ENCODE assay signal across 8 mouse cellular contexts in the genomic region with DNA sequence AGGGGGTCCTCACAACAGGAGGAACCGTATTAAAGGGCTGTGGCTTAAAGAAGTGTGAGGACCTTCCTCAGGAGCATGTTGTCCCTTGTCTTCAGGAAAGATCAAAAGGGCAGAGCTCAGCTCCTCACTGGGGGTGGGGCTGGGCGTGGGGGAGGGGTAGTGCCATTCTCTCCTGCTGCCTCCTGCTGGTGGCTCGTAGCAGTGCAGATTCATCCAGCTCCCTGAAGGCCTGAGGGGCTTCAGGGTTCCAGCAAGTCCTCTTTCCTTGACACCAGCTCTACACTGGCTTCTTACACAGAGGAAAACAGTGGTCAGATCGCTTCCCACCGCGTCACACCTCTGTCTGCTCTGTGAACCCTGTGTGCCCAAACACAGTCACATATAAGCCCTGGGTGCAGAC. TPM values are rescaled to one million over a fixed set of nuclear protein-coding genes. Genes with fewer than 3 reads are reported as not detected.
DNase-seq lines count a peak whose midpoint lies in the region; ATAC-seq and TF ChIP-seq lines count a peak whose summit lies in the region.

No protein-coding gene starts in this region.

- H3K36me3 ChIP-seq in hindbrain, postnatal 0 days (ENCODE audit: insufficient read depth, low read length): 0 out of 2 replicates have a peak, but pooled peaks cover 4% of the 10 kb centered on the region
- H3K36me3 ChIP-seq in hindbrain, embryonic 12.5 days: no peaks in the 10 kb centered on the region
- H3K36me3 ChIP-seq in MEL (ENCODE audit: control insufficient read depth in 1 of 2, insufficient read depth in 2 of 2, low read length in 2 of 2): no peaks in the 10 kb centered on the region
- no peaks in the 10 kb centered on the region for H3K36me3 ChIP-seq in liver, embryonic 14.5 days (replicated peaks; ENCODE audit: control insufficient read depth, insufficient read depth, low read depth)

- H3K4me1 ChIP-seq in hindbrain, postnatal 0 days (ENCODE audit: insufficient read depth, low read length): no peaks in the 10 kb centered on the region
- no peaks in the 10 kb centered on the region for H3K4me1 ChIP-seq in hindbrain, embryonic 12.5 days
- no peaks in the 10 kb centered on the region for H3K4me1 ChIP-seq in MEL (ENCODE audit: control insufficient read depth in 1 of 2, insufficient read depth in 2 of 2, low read length in 2 of 2)
- peaks cover 0 to 4% of the 10 kb centered on the region in 2 experiments; a peak in 1 of 4 replicates for H3K4me1 ChIP-seq in liver, embryonic 14.5 days (replicated peaks; ENCODE audit: control insufficient read depth in 2 of 2, insufficient read depth in 2 of 2, low read length in 1 of 2)

- H3K4me2 ChIP-seq in hindbrain, postnatal 0 days (ENCODE audit: low read depth, low read length): no peak overlapping the region
- no peak overlapping the region for H3K4me2 ChIP-seq in hindbrain, embryonic 12.5 days (replicated peaks)
- H3K4me2 ChIP-seq in liver, embryonic 14.5 days (ENCODE audit: low read depth): no peak overlapping the region

- ATAC-seq in hindbrain, postnatal 0 days: no peak
- ATAC-seq in hindbrain, embryonic 12.5 days (ENCODE audit: low FRiP score): no peak
- ATAC-seq in liver, embryonic 14.5 days (ENCODE audit: insufficient read depth): peak; percentile 14; the same call in 1 of the 2 replicates
- no peak for ATAC-seq in erythroid progenitor cell, adult 5-6 weeks (replicated peaks; ENCODE audit: low FRiP score, poor library complexity, severe bottlenecking)

- H3K27me3 ChIP-seq in hindbrain, postnatal 0 days (ENCODE audit: insufficient read depth, low read length): no peaks in the 10 kb centered on the region
- no peaks in the 10 kb centered on the region for H3K27me3 ChIP-seq in hindbrain, embryonic 12.5 days
- no peaks in the 10 kb centered on the region for H3K27me3 ChIP-seq in MEL (ENCODE audit: control insufficient read depth in 1 of 2, insufficient read depth in 2 of 2, low read length in 2 of 2)
- no peaks in the 10 kb centered on the region for H3K27me3 ChIP-seq in liver, embryonic 14.5 days (ENCODE audit: control insufficient read depth, insufficient read depth, low read length)

- TF ChIP-seq EP300 in MEL (IDR thresholded peaks at IDR 0.05; ENCODE audit: low read depth in 1 of 2, low read length in 2 of 2): no peak
- no peak for TF ChIP-seq EP300 in liver, embryonic 14.5 days (IDR thresholded peaks at IDR 0.05; ENCODE audit: low read depth)

- no peak overlapping the region for H3K27ac ChIP-seq in hindbrain, postnatal 0 days
- no peak overlapping the region for H3K27ac ChIP-seq in hindbrain, embryonic 12.5 days
- no peak overlapping the region for H3K27ac ChIP-seq in MEL (ENCODE audit: control insufficient read depth, low read depth, low read length)
- no peak overlapping the region for H3K27ac ChIP-seq in liver, embryonic 14.5 days

- H3K9ac ChIP-seq in hindbrain, postnatal 0 days (replicated peaks; ENCODE audit: low read length): no peak overlapping the region
- no peak overlapping the region for H3K9ac ChIP-seq in hindbrain, embryonic 12.5 days
- H3K9ac ChIP-seq in MEL (ENCODE audit: control insufficient read depth, low read depth, low read length, poor library complexity, severe bottlenecking): no peak overlapping the region
- no peak overlapping the region for H3K9ac ChIP-seq in liver, embryonic 14.5 days (replicated peaks)

- no peaks in the 10 kb centered on the region for H3K79me2 ChIP-seq in MEL (ENCODE audit: control insufficient read depth, insufficient read depth, low read length, poor library complexity)

- peak; percentile 57 for TF ChIP-seq CTCF in hindbrain, postnatal 0 days (IDR thresholded peaks at IDR 0.05; ENCODE audit: low read depth)
- TF ChIP-seq CTCF in MEL (IDR thresholded peaks at IDR 0.05 in 2 of 3, conservative IDR thresholded peaks at IDR 0.05 in 1 of 3; ENCODE audit: control insufficient read depth in 1 of 3, insufficient read depth in 1 of 3, low read depth in 2 of 3, low read length in 3 of 3, poor library complexity in 1 of 3, severe bottlenecking in 1 of 3): peak; percentile 54 to 81 (median 60)
- peak; percentile 76 for TF ChIP-seq CTCF in liver, embryonic 14.5 days (IDR thresholded peaks at IDR 0.05; ENCODE audit: low read depth)

- no peak for DNase-seq in hindbrain, postnatal 0 days (ENCODE audit: low spot score)
- peak; percentile 46 to 53 for DNase-seq in B cell, adult 2 months
- DNase-seq in MEL (ENCODE audit: low read depth, low spot score): peak; percentile 31
- no peak for DNase-seq in liver, embryonic 14.5 days (ENCODE audit: low read depth in 3 of 3, low spot score in 3 of 3)
- DNase-seq in adipocyte (ENCODE audit: low spot score): no peak
- DNase-seq in gastrocnemius, postnatal 4 days (ENCODE audit: low spot score in 2 of 2): no peak

- TF ChIP-seq RAD21 in MEL (IDR thresholded peaks at IDR 0.05; ENCODE audit: low read depth, low read length): no peak; the same call in none of the 2 replicates

- 30% methylated on average over 6 of the region's 6 CpGs for WGBS in hindbrain, postnatal 0 days
- 40% methylated on average over 6 of the region's 6 CpGs for WGBS in hindbrain, embryonic 12.5 days
- WGBS in liver, embryonic 14.5 days (ENCODE audit: insufficient replicate concordance): 43% methylated on average over 6 of the region's 6 CpGs

- no peak overlapping the region for H3K4me3 ChIP-seq in hindbrain, postnatal 0 days (ENCODE audit: low read length)
- H3K4me3 ChIP-seq in hindbrain, embryonic 12.5 days: no peak overlapping the region
- H3K4me3 ChIP-seq in MEL (ENCODE audit: control insufficient read depth in 1 of 2, insufficient read depth in 1 of 2, low read depth in 2 of 2, low read length in 2 of 2): no peak overlapping the region
- no peak overlapping the region for H3K4me3 ChIP-seq in liver, embryonic 14.5 days (ENCODE audit: insufficient read depth in 1 of 2, low read depth in 2 of 2, low read length in 2 of 2)

- H3K9me3 ChIP-seq in hindbrain, postnatal 0 days (ENCODE audit: low read length): no peaks in the 10 kb centered on the region
- H3K9me3 ChIP-seq in hindbrain, embryonic 12.5 days (replicated peaks): no peaks in the 10 kb centered on the region
- no peaks in the 10 kb centered on the region for H3K9me3 ChIP-seq in MEL (replicated peaks; ENCODE audit: insufficient read depth, low read length)
- H3K9me3 ChIP-seq in liver, embryonic 14.5 days (ENCODE audit: control insufficient read depth, low read length): no peaks in the 10 kb centered on the region

- TF ChIP-seq POLR2A in MEL (IDR thresholded peaks at IDR 0.05; ENCODE audit: control insufficient read depth in 1 of 2, insufficient read depth in 1 of 2, low read depth in 1 of 2, low read length in 2 of 2, poor library complexity in 1 of 2): no peak

RNA-seq across cellular contexts. Expression of a gene that starts 8.9 kb away (rescaled TPM):
- 4.7 and 5.4 TPM in 2 replicates for total RNA-seq in hindbrain, postnatal 0 days (2014; rRNA removed)
- polyA plus RNA-seq in hindbrain, postnatal 0 days (2015; fragmentation: Nextera tagmentation; extraction: Ambion mirVana): 2.0 and 3.1 TPM in 2 replicates
- polyA plus RNA-seq in hindbrain, embryonic 12.5 days (2016; fragmentation: Nextera tagmentation; extraction: Ambion mirVana): 3.9 and 6.3 TPM in 2 replicates
- total RNA-seq in MEL (2012; rRNA removed): 1.8 and 2.1 TPM in 2 replicates
- polyA plus RNA-seq in MEL (2012; ENCODE audit: insufficient read depth in 1 of 2, insufficient read length in 2 of 2, low read depth in 1 of 2, low replicate concordance in 2 of 2, missing spikeins in 1 of 2): 1 to 10 TPM in 1 of 2 experiments, not detected in 1; 4.2 TPM
- 3.8 and 4.0 TPM in 2 replicates for polyA plus RNA-seq in liver, embryonic 14.5 days (2012; rRNA removed)
- polyA plus RNA-seq in liver, embryonic 14.5 days (2014; fragmentation: Nextera tagmentation; extraction: Ambion mirVana): 4.5 and 7.0 TPM in 2 replicates
- total RNA-seq in erythroid progenitor cell, adult 5-6 weeks (2015; ENCODE audit: low replicate concordance): 0.42 and 1.1 TPM in 2 replicates
- 2.0 and 5.9 TPM in 2 replicates for total RNA-seq in erythroid progenitor cell, adult 5-6 weeks (2017; ENCODE audit: low replicate concordance)
- 1 to 10 TPM; 4.2 to 6.2 TPM for total RNA-seq in gastrocnemius, postnatal 4 days (2021)

RNA-seq across cellular contexts. Expression of a gene that starts 18.6 kb away (rescaled TPM):
- total RNA-seq in hindbrain, postnatal 0 days (2014; rRNA removed): 10.4 and 10.5 TPM in 2 replicates
- 4.9 and 5.4 TPM in 2 replicates for polyA plus RNA-seq in hindbrain, postnatal 0 days (2015; fragmentation: Nextera tagmentation; extraction: Ambion mirVana)
- 23.4 and 24.8 TPM in 2 replicates for polyA plus RNA-seq in hindbrain, embryonic 12.5 days (2016; fragmentation: Nextera tagmentation; extraction: Ambion mirVana)
- total RNA-seq in MEL (2012; rRNA removed): 22.6 and 24.1 TPM in 2 replicates
- polyA plus RNA-seq in MEL (2012; ENCODE audit: insufficient read depth in 1 of 2, insufficient read length in 2 of 2, low read depth in 1 of 2, low replicate concordance in 2 of 2, missing spikeins in 1 of 2): 10 to 100 TPM in 1 of 2 experiments, not detected in 1; 38.3 TPM
- 20.6 TPM in 2 replicates for polyA plus RNA-seq in liver, embryonic 14.5 days (2012; rRNA removed)
- 21.1 and 22.9 TPM in 2 replicates for polyA plus RNA-seq in liver, embryonic 14.5 days (2014; fragmentation: Nextera tagmentation; extraction: Ambion mirVana)
- total RNA-seq in erythroid progenitor cell, adult 5-6 weeks (2015; ENCODE audit: low replicate concordance): 53.0 and 55.3 TPM in 2 replicates
- total RNA-seq in erythroid progenitor cell, adult 5-6 weeks (2017; ENCODE audit: low replicate concordance): 71.8 and 75.2 TPM in 2 replicates
- total RNA-seq in gastrocnemius, postnatal 4 days (2021): 1 to 10 TPM; 4.8 to 5.6 TPM

RNA-seq across cellular contexts. Expression of a gene that starts 19.4 kb away (rescaled TPM):
- total RNA-seq in hindbrain, postnatal 0 days (2014; rRNA removed): 0.26 and 1.0 TPM in 2 replicates
- polyA plus RNA-seq in hindbrain, postnatal 0 days (2015; fragmentation: Nextera tagmentation; extraction: Ambion mirVana): 0.06 and 0.13 TPM in 2 replicates
- 0.12 TPM in 1 of 2 replicates, not detected in the other for polyA plus RNA-seq in hindbrain, embryonic 12.5 days (2016; fragmentation: Nextera tagmentation; extraction: Ambion mirVana)
- 0.20 and 0.27 TPM in 2 replicates for total RNA-seq in MEL (2012; rRNA removed)
- polyA plus RNA-seq in MEL (2012; ENCODE audit: insufficient read depth in 1 of 2, insufficient read length in 2 of 2, low read depth in 1 of 2, low replicate concordance in 2 of 2, missing spikeins in 1 of 2): under 1 TPM in 1 of 2 experiments, not detected in 1; 0.56 TPM
- polyA plus RNA-seq in liver, embryonic 14.5 days (2012; rRNA removed): 0.08 and 0.10 TPM in 2 replicates
- 0.13 and 0.14 TPM in 2 replicates for polyA plus RNA-seq in liver, embryonic 14.5 days (2014; fragmentation: Nextera tagmentation; extraction: Ambion mirVana)
- not detected in 2 replicates for total RNA-seq in erythroid progenitor cell, adult 5-6 weeks (2015; ENCODE audit: low replicate concordance)
- not detected in 2 replicates for total RNA-seq in erythroid progenitor cell, adult 5-6 weeks (2017; ENCODE audit: low replicate concordance)
- total RNA-seq in gastrocnemius, postnatal 4 days (2021): under 1 TPM; 0.34 to 0.39 TPM

RNA-seq across cellular contexts. Expression of a gene that starts 29.5 kb away (rescaled TPM):
- total RNA-seq in hindbrain, postnatal 0 days (2014; rRNA removed): 21.0 and 32.6 TPM in 2 replicates
- polyA plus RNA-seq in hindbrain, postnatal 0 days (2015; fragmentation: Nextera tagmentation; extraction: Ambion mirVana): 22.9 and 25.0 TPM in 2 replicates
- 16.8 and 17.8 TPM in 2 replicates for polyA plus RNA-seq in hindbrain, embryonic 12.5 days (2016; fragmentation: Nextera tagmentation; extraction: Ambion mirVana)
- 30.5 and 34.4 TPM in 2 replicates for total RNA-seq in MEL (2012; rRNA removed)
- 10 to 100 TPM in 1 of 2 experiments, not detected in 1; 44.0 TPM for polyA plus RNA-seq in MEL (2012; ENCODE audit: insufficient read depth in 1 of 2, insufficient read length in 2 of 2, low read depth in 1 of 2, low replicate concordance in 2 of 2, missing spikeins in 1 of 2)
- polyA plus RNA-seq in liver, embryonic 14.5 days (2012; rRNA removed): 15.7 and 19.7 TPM in 2 replicates
- polyA plus RNA-seq in liver, embryonic 14.5 days (2014; fragmentation: Nextera tagmentation; extraction: Ambion mirVana): 23.7 and 26.2 TPM in 2 replicates
- total RNA-seq in erythroid progenitor cell, adult 5-6 weeks (2015; ENCODE audit: low replicate concordance): 4.6 TPM in 1 of 2 replicates, not detected in the other
- total RNA-seq in erythroid progenitor cell, adult 5-6 weeks (2017; ENCODE audit: low replicate concordance): 3.2 and 5.8 TPM in 2 replicates
- 10 to 100 TPM; 27.1 to 31.0 TPM for total RNA-seq in gastrocnemius, postnatal 4 days (2021)

RNA-seq across cellular contexts. Expression of a gene that starts 38.1 kb away (rescaled TPM):
- total RNA-seq in hindbrain, postnatal 0 days (2014; rRNA removed): 21.6 and 30.4 TPM in 2 replicates
- polyA plus RNA-seq in hindbrain, postnatal 0 days (2015; fragmentation: Nextera tagmentation; extraction: Ambion mirVana): 35.1 and 39.5 TPM in 2 replicates
- polyA plus RNA-seq in hindbrain, embryonic 12.5 days (2016; fragmentation: Nextera tagmentation; extraction: Ambion mirVana): 42.6 and 47.0 TPM in 2 replicates
- total RNA-seq in MEL (2012; rRNA removed): 19.1 and 21.9 TPM in 2 replicates
- polyA plus RNA-seq in MEL (2012; ENCODE audit: insufficient read depth in 1 of 2, insufficient read length in 2 of 2, low read depth in 1 of 2, low replicate concordance in 2 of 2, missing spikeins in 1 of 2): 10 to 100 TPM in 1 of 2 experiments, not detected in 1; 22.2 TPM
- polyA plus RNA-seq in liver, embryonic 14.5 days (2012; rRNA removed): 9.5 and 15.2 TPM in 2 replicates
- 10.9 and 12.7 TPM in 2 replicates for polyA plus RNA-seq in liver, embryonic 14.5 days (2014; fragmentation: Nextera tagmentation; extraction: Ambion mirVana)
- total RNA-seq in erythroid progenitor cell, adult 5-6 weeks (2015; ENCODE audit: low replicate concordance): 4.3 and 10.9 TPM in 2 replicates
- 6.2 and 11.2 TPM in 2 replicates for total RNA-seq in erythroid progenitor cell, adult 5-6 weeks (2017; ENCODE audit: low replicate concordance)
- total RNA-seq in gastrocnemius, postnatal 4 days (2021): 10 to 100 TPM; 27.7 to 34.3 TPM

Comparison
In these comparisons a context has a peak if more than half of its experiments do, and no peak if none do; other contexts are left out.
1. DNase-seq: peak in B cell, adult 2 months (2 of 2) and MEL (single experiment); none in hindbrain, postnatal 0 days (single experiment), liver, embryonic 14.5 days (0 of 3), adipocyte (single experiment) and gastrocnemius, postnatal 4 days (0 of 2).
2. Peak in every context shown above with its lines, with median percentiles within 50 percentile points of each other: CTCF ChIP-seq.